Mouse (Mus musculus) spleen, adult 2 months (tissue): ENCODE measurements around the gene Gabpb2.

Experiments used
- CTCF ChIP-seq: fragments of 200-500 bp; IDR thresholded peaks from 2 replicates; pipeline ENCODE4 v1.5.1; 2011; ENCODE audit warnings: mild to moderate bottlenecking, inconsistent platforms; ENCODE audit not compliant: insufficient read depth, insufficient read length, insufficient replicate concordance; ENCODE audit errors: extremely low read depth
- POLR2A ChIP-seq: fragments of 200-500 bp; IDR thresholded peaks from 2 replicates; pipeline ENCODE4 v1.6.1; 2011; ENCODE audit warnings: low read depth, low read length, inconsistent platforms

DNA sequence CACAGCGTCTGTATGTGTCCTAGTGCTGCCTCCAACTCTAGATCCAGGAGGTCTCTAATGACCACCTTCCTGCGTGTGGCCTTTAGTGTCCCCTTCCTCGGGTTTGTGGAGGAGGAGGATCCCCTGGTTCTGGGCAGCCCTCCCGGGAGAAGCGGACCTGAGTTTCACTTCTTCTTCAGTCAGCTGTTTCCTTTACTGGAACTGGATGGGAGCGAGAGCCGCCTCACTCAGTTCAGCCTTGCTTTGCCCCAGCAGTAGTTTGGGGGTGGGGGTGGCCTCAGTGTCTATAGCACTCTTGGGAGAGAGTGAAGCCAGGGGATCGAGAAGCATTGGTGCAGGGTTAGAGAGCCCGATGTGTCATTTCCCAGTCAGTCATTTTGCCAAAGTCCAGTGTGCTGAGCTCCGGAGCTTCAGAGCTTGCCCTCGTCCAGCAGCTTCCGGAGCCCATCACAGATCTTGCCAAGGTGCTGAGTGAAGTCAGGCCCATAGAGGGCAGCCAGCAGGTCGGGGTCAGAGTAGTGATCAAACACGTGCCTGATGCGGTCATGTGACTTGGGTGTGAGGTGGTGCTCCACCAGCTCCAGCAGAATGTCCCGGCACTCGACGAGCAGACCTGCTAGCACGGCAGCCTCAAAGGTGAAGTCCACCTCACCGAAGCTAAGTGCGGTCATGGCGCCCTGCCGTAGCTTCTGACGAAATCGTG lies 78.0 kb downstream of the Gabpb2 start:
- no peak for TF ChIP-seq CTCF
- no peak for TF ChIP-seq POLR2A
